Comparison of ENCODE assay signal across 26 mouse cellular contexts in genomic region chr6:82170349-82171080, GRCm38 (mm10).
"Had no signal": no experiment of that assay in that cellular context is flagged by ENCODE, and none has a peak within 500 bp of the region (broad histone marks: within the 10 kb centered on the region; RNA-seq: fewer than 3 reads in every experiment).

No protein-coding gene starts in this region.

- ATAC-seq: intestine, embryonic 16.5 days; liver, embryonic 12.5 days; midbrain, embryonic 13.5 days; midbrain, embryonic 16.5 days had no signal

- H3K9me3 ChIP-seq: limb, embryonic 10.5 days; limb, embryonic 13.5 days; liver, embryonic 12.5 days; liver, embryonic 15.5 days; lung, embryonic 15.5 days; megakaryocyte, embryonic 14.5 days; midbrain, embryonic 10.5 days; midbrain, embryonic 13.5 days; neural tube, embryonic 13.5 days had no signal

- H3K27me3 ChIP-seq: limb, embryonic 13.5 days; liver, embryonic 12.5 days; liver, embryonic 15.5 days; lung, embryonic 15.5 days; megakaryocyte, embryonic 14.5 days; midbrain, embryonic 13.5 days; neural tube, embryonic 13.5 days had no signal

- H3K36me3 ChIP-seq: limb, embryonic 10.5 days; limb, embryonic 13.5 days; liver, embryonic 12.5 days; liver, embryonic 15.5 days; lung, embryonic 15.5 days; midbrain, embryonic 10.5 days; midbrain, embryonic 13.5 days; neural tube, embryonic 13.5 days had no signal

- H3K27ac ChIP-seq: layer of hippocampus, adult 2 months; limb, embryonic 10.5 days; limb, embryonic 13.5 days; liver, embryonic 12.5 days; liver, embryonic 15.5 days; lung, embryonic 15.5 days; midbrain, embryonic 10.5 days; midbrain, embryonic 13.5 days; neural tube, embryonic 13.5 days; stomach, postnatal 0 days had no signal

- H3K9ac ChIP-seq: limb, embryonic 13.5 days; liver, embryonic 12.5 days; liver, embryonic 15.5 days; lung, embryonic 15.5 days; midbrain, embryonic 13.5 days; neural tube, embryonic 13.5 days had no signal

- H3K4me2 ChIP-seq: limb, embryonic 13.5 days; liver, embryonic 12.5 days; liver, embryonic 15.5 days; lung, embryonic 15.5 days; midbrain, embryonic 13.5 days; neural tube, embryonic 13.5 days had no signal

- H3K4me1 ChIP-seq: limb, embryonic 10.5 days; limb, embryonic 13.5 days; liver, embryonic 12.5 days; liver, embryonic 15.5 days; lung, embryonic 15.5 days; midbrain, embryonic 13.5 days; neural tube, embryonic 13.5 days had no signal

- H3K4me3 ChIP-seq: layer of hippocampus, adult 2 months; limb, embryonic 10.5 days; limb, embryonic 13.5 days; liver, embryonic 12.5 days; liver, embryonic 15.5 days; lung, embryonic 15.5 days; megakaryocyte, embryonic 14.5 days; midbrain, embryonic 10.5 days; midbrain, embryonic 13.5 days; myocyte; neural tube, embryonic 13.5 days had no signal

- DNase-seq: kidney, adult 18-20 months; layer of hippocampus, adult 9-11 months; liver; lung, adult 18-20 months; lung, postnatal 10 days; lung, postnatal 36 days; right cerebral cortex, adult 18-20 months; right cerebral cortex, postnatal 14 days; right cerebral cortex, postnatal 4 days; thymus, adult 2 months; thymus, postnatal 14 days; thymus, postnatal 4 days had no signal
